Mouse (Mus musculus): Measurements from ENCODE around the gene Mrpl21. TPM values are rescaled to one million over a fixed set of nuclear protein-coding genes. Genes with fewer than 3 reads are reported as not detected.

Mrpl21 gene
- 10 to 100 TPM; 52.2 to 57.4 TPM for total RNA-seq (2021)
- long read RNA-seq, experiment 1, transcript Mrpl21-201 (7 exons, 802 nt): major isoform, 20 of 22 reads
- long read RNA-seq, experiment 1, partial matches to known transcripts: 0 of 22 reads
- long read RNA-seq, experiment 1, other reads (novel, unspliced or antisense): 2 of 22 reads
- long read RNA-seq, experiment 2, transcript Mrpl21-201 (7 exons, 802 nt): major isoform, 66 of 76 reads
- long read RNA-seq, experiment 2, partial matches to known transcripts: 0 of 76 reads
- long read RNA-seq, experiment 2, other reads (novel, unspliced or antisense): 8 of 76 reads

DNA sequence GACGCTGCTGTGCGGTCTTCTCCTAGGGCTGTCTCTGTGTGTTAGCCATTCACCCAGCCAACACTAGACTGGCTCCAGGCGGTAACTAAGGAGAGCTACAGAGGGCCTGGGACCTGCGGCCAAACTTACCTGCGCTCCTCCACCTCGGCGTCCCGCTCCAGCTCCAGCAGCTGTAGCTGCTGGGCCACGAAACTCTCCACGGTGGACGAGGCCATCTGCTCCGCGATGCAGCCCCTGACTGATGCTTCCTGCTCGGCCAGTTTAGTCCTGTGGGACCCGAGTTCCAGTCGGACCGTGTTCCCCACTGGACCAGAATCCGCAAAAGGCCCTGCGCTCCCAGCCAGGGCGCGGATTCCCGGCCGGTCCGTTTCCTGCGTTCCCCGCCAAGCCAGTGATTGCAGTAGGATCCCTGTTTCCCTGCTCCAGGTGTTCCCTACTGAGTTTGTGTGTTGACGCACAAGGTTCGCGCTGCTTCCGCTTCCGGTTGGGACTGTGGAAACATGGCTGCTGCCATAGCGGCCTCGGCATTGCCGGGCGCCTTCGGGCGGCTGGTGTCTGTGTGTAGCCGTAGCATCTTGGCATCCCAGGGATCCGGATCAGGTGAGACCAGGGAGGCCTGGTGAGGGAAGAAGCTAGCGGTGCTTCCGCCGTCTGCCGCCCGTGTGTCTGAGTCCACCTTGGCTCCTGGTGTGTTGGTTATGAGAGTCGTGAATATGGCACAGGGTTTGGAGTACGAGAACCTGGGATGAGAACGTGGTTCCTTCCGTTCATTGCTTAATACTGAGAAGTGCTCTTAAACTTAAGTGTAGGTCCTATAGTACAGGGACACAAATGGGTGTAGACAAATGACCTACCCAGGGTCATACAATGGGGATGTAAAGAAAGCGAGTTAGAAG, at the start of gene Mrpl21, which contains the start of gene Ighmbp2:
TSS of gene Mrpl21 (plus strand) at position 330 of the 896 bp plus-strand sequence.
TSS of gene Ighmbp2 (minus strand) at position 446 of the 896 bp plus-strand sequence.
- DNase-seq (ENCODE audit: low spot score in 2 of 2): peak; percentile 94 to 95

DNA sequence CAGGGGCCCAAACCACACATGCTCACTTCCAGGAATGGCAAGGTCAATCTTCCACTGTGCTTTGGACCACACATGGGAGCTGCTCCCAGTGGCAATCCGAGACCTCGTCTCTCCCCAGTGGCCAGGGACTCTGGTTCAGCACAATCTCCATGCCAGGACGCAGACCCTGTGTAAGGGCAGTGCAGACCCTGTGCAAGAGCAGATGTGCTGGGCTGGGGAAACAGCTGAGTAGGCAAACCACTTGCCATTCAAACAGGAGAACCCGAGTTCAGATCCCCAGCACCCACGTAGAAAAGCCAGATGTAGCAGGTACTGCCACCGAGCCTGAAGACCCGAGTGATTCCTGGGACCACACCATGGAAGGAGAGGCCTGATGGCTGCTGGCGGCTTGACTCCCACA, 22.7 kb upstream of the Mrpl21 start:
- no peak for DNase-seq (ENCODE audit: low spot score in 2 of 2)

DNA sequence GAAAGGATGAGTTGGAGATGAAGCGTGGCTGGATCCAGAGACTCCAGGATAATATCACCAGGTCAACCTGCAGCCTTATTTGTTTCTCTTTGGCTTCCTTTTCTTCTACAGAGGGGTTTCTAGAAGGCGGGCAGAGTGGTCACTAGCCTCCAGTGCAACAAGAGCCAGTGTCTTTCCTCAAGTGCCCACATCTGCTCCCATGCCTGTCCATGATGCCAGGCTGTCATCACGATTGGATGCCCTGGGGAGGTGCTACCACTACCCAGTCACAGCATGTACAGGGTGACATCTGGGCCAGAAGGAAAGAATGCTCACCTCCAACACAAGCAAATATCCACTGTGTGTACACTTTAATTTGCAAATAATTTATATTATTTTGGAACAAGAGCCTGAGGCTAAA, 22.1 kb upstream of the Mrpl21 start:
- no peak for DNase-seq (ENCODE audit: low spot score in 2 of 2)

DNA sequence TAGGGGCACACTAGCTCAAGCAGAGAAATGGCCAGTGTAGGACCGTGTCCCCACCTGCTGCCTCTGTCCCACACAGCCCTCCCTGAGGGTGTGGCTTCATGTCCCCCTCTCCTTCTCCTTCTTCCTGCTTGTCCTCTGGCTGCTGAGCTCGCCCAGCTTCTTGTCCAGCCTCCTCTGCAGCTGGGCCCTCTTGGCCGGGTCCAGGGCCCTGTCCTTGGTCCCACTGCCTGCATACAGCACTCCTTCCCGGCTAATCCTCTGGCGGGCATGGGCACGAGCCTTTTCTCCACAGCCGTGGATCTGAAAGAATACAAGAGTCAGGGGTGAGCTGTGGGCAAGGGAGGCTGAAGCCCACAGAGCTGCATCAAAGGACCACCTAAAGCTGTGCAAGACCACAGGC, 21.4 kb upstream of the Mrpl21 start:
- DNase-seq (ENCODE audit: low spot score in 2 of 2): peak in 1 of 2 experiments; percentile 0

DNA sequence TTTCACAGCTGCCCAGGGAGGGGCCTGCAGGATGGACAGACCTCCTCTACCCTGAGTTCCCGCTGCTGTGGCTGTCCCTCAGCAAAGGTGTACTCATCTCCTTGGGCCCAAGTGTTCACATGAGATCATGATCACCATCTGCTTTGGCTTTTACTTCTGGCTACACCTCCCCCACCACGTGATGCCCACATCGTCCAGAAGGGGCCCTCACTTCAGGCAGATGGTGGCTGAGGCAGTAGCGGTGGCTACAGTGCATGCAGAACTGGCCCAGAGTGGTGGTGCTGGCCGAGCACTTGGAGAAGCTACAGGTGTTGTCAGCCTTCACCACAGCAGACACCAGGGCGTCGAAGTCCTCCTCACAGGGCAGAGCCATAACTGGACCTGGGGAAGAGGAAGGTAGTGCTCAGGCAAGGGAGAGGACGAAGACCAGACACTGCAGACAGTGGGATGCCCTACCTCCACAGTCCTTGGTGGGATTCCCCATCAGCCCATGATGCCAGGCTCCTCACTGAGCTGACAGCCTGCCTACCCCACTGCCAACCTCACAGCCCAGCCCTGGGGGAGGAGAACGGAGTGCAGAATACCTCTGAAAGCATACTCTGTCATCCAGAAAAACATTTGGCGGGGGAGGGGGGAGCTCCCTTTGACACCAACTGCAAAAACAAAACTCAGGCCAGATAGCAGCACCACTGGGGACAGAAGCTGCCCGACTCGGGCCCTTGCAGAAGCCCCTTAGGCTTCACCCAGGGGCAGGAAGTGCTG, 20.8 kb upstream of the Mrpl21 start:
- peak; percentile 2 to 22 for DNase-seq (ENCODE audit: low spot score in 2 of 2)

DNA sequence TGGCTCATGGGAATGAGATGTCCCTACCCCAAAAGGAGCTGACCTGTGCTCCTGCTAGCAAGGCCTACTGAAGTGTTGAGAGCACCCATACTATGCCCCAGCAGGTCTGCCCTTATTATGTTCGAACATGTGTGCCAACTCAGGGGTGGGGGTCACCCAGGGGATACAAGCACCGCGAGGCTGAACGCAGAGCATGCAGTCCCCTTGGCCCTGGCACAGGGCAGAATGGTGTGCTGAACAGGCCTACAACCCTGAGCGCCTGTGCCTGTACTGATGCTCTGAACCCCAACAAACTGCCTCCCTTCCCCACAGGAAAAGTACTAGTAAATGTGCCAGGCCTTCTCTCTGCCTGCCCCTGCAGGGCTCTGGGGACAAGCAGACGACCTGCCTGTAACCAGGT, 18.4 kb upstream of the Mrpl21 start:
- peak in 1 of 2 experiments; percentile 1 for DNase-seq (ENCODE audit: low spot score in 2 of 2)

DNA sequence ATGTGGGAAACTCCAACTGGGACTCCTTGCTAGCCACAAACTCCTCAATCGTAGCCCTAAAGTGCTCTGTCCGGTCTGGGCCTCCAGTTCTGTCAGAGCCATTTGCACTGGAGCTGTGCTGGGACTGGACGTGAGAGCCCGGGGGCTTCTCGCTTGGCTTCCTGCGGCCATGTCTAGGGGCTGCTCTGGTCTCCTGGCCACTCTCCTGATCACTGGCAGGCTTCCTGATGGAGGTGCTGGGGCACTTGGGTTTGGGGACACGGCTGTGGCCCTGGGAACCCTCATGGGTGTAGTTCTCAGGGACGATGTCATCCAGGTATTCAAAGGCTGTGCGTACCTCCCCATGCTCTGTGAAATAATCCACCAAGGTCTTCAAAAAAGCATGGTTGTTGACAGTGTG, 17.5 kb upstream of the Mrpl21 start:
- peak in 1 of 2 experiments; percentile 0 for DNase-seq (ENCODE audit: low spot score in 2 of 2)

DNA sequence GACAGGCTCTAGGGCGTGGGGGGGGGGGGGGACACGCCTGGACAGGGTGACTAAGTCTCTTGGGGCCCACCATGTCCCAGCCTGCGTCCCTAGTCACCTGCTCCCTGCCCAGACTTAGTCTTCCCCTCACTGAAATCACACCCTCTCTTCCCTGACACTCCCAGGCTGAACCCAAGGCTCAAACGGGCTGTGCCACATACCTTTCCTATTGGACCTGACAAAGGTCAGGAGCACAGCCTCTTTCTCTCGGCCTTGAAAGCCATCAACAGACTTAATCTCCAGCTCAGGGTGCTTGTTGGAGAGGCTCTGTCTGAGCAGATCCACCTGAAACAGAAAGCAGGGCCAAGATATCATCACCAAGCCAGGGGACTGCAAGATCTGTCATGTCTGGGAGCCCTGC, 16.6 kb upstream of the Mrpl21 start:
- DNase-seq (ENCODE audit: low spot score in 2 of 2): no peak

DNA sequence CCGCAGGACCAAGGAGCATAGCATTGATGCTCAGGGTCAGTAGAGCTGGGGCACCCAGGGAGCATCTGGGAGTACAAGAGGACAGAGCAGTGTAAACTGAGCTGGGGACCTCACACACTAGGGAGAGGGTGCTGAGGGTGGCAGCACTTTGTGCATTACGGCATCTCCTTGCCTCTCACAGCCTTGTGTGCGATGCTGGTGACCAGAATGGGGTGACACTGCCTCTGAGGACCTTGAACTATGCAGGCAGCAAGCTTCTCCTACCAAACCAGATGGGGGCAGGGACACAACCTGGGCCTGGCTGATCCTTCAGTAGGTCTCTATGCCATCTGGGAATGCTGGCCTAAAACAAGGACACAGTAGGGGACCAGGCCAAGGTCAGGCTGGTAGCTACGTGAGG, 16.0 kb upstream of the Mrpl21 start:
- DNase-seq (ENCODE audit: low spot score in 2 of 2): no peak

DNA sequence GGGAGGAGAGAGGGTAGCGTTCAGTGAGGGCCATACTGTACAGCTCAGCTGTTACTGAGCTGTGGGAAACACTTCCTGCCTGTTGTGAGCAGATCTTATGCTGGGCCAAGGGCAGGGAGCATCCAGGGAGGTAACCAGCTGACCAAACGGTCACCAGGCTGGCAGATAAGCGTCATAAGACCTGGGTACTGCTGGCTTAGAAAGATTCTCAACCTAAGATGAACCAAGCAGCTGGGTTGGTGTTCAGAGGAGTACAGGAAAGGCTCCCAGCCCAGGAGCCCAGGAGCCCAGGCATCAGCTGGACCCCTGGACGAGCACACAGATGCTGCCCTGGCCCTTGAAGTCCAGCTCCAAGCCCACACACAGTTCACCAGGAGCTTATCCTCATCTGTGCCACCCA, 15.4 kb upstream of the Mrpl21 start:
- DNase-seq (ENCODE audit: low spot score in 2 of 2): no peak

DNA sequence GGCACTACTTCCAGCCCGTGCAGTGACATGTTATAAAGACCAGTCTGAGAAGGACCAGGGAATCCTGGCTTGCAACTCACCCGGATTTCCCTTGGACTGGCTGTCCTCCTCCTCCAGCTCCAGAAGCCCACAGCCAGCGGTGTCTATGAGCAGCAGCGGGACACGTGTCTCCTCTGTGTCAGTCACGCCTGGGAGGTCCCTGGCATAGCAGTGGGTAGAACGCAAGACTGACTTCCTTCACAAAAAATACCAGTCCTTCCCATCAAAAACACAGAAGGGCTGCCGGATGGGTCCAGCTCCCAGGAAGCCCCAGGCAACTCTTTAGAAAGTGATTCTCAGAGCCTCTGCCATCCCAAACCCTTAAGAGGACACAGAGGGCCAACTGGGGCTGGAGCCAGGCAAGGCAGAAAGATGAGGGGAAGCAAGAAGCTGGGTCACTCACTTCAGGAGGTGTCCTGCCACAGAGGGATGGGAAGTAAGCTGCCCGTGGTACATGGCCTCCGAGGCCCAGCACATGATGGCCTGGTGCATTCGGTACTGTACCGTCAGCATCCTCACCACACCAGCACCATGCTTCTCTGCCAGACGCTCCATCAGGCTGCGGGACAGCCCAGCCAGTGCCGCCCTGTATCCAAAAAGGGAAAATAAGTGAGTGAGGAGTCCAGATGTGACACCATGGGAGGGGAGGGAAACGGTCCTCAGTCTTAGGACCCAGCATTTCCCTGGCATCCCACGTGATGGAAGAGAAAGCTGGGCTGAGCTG, 14.3 kb upstream of the Mrpl21 start:
- DNase-seq (ENCODE audit: low spot score in 2 of 2): no peak

DNA sequence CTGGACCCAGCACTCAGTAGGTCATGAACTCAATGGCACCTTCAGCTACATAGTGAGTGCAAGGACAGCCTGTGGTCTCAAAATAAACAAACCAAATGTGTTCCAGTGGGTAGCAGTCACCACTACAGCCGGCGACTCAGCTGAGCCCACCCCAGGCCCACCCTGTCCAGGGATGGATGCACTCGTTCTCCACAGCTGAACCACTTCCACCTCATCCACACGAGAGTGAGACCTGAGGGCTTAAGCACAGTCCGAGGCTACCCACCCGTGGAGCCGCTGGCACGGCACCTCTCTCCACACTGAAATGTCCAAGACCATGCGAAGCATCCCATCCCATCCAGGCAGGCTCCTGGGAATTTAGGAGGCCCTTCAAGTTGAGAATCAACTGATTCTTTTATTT, 13.4 kb upstream of the Mrpl21 start:
- DNase-seq (ENCODE audit: low spot score in 2 of 2): no peak

DNA sequence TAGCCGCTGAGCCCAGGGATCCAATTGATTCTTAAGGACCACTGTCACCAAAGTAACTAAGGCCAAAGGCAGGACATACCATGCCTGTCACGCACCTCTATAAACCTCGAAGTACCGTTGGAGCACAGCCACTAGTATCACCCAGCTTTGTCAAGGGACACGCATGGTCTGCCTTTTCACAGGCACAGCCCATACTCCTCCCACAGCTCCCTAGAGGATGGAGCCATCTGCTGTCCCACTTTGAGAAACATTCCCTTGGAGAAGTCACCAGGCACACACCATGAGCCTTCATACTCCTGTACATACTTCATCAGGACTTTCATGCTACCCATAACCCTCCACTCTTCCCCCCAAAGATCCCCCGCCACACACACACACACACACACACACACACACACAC, 12.9 kb upstream of the Mrpl21 start:
- no peak for DNase-seq (ENCODE audit: low spot score in 2 of 2)

DNA sequence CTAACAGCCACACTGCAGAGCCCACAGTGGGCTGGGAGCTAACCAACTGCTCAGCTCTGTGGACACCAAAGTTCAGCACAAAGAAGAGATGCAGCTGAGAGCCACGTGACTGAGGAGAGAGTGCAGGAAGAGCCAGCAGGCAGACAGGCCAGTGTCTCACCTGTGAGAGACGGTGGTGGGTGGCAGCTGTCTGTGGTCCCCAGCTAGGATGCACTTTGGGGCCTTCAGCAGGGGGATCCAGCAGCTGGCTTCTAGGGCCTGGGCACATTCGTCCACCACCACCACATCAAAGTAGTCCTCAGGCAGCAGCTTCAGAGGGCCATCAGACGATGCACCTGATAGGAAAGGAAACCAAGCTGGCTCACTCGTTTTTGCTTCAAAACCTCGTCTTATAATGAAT, 11.3 kb upstream of the Mrpl21 start:
- no peak for DNase-seq (ENCODE audit: low spot score in 2 of 2)

DNA sequence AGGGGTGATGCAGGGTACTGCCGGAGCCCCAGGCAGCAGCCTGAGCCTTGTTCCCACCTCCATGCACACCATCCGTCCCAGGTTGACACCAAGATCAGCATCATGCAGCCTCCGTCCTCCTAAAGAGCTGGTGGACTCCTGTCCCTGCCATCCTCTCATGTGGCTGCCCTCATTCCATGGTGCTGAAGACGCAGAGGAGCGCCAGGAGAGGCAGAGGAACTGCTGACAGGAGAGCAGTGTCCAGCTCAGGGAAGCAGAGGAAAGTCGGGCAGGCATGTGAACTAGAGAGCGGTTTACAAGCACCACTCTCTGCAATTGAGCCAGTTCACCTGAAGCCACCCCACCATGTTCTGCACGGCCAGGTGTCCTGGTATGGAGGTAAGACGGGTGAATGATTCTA, 9.4 kb upstream of the Mrpl21 start:
- DNase-seq (ENCODE audit: low spot score in 2 of 2): no peak

DNA sequence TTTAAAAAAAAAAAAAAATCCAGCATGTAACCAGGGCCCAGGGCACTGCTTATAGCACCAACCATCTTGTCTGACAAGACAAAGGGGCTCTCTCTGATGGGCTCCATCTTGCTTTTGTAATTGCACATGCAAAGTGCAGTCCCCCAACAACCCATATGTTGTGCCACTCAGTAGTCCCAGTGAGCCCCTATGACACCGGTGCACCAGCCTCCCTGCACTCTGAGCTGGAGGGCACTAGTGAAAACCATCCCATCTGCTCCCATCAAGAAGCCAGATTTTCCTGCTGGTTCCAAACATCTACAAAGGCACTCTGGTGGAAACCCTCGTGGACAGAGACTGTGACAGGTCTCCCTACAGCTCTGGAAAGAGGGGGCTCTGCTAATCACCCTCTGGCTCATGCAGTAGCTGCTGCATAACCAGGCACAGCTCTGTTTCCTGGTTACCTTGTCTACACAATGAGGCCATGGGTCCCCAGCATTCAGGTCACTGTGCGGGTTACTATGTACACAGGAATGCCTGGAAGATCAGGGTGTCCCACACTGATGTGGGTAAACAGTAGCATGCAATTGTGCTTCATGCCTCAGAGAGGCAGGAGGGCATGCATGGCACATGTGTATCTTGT, 6.8 kb upstream of the Mrpl21 start:
- DNase-seq (ENCODE audit: low spot score in 2 of 2): no peak

DNA sequence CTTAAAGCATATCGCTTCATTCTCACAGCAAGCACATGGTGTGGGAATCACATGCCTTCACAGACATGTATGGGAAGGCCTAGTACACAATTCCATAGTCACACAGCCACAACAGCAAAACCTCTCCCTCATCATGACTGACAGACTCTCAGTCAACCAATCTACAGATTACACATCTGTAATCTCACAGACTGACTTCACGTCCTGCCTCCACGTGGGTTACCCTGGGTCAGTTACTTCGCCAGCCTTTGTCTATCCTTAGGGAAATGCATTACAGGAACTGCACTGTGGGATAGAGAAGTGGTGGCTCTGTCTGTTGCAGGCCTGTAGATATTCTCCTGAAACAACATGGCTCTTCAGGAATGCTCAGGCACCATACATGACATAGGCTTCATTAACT, 815 bp upstream of the Mrpl21 start:
- DNase-seq (ENCODE audit: low spot score in 2 of 2): no peak

DNA sequence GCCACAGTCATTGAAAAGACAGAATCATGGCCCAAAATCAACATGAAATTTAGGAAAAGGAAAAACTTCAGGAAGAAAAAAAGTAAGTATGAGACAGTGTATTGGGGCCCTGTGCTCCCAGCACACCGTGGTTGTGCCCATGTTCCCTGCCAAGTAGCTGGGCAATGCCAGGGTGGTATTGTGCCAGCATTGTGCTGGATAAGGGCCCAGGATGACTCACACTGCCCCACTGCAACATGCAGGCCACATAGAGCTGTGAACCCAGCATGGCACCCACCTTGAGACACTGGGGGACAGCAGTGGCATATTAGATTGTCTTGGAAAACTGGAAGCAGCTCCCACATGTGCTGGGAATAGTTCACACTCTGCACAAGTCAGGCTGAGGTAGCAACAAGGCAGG, 6.3 kb downstream of the Mrpl21 start:
- no peak for DNase-seq (ENCODE audit: low spot score in 2 of 2)

DNA sequence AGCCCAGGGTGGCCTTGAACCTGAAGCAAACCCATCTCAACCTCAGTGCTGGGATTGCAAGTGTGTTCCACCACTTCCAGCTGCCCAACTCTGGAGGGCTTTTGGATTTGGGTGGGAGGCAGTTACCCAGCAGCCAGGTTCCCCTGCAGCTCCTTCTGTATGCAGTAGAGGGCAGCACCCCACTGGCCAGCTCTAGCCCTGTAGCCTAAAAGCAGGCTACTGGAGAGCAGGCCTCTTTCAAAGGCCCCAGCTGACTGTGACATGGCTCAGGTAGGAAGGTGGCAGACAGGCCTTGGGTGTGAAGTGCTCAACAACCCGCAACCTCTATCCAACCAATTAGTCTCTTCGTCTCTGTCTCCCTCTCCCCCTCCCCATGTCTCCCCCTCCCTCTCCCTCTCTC, 9.3 kb downstream of the Mrpl21 start:
- peak; percentile 56 to 66 for DNase-seq (ENCODE audit: low spot score in 2 of 2)

DNA sequence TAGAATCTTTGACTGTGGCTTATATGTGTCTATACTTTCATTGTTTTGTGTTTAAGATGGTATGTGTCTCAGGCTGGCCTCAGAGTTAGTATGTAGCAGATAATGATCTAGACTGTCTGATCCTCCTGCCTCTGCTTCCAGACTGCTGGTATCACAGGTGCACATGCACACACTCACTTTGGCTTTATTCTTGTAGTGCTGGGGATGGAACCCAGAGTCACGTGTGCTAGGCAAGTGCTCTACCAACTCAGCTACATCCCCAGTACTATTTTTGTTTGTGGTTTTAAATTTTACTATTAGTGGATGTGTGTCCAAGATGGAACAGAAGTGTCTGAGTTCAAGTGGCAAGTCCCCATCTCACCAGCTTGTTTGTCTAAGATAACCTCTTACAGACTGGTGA, 10.3 kb downstream of the Mrpl21 start:
- no peak for DNase-seq (ENCODE audit: low spot score in 2 of 2)

Data from layer of hippocampus, postnatal 14 days (tissue).